14 mouse cellular contexts compared by ENCODE assay signal in genomic region chr3:146583908-146584307, GRCm38 (mm10). TPM values are rescaled to one million over a fixed set of nuclear protein-coding genes. Genes with fewer than 3 reads are reported as not detected.
DNase-seq lines count a peak whose midpoint lies in the region; ATAC-seq and TF ChIP-seq lines count a peak whose summit lies in the region.
"Had no signal": no experiment of that assay in that cellular context is flagged by ENCODE, and none has a peak within 500 bp of the region (broad histone marks: within the 10 kb centered on the region; RNA-seq: fewer than 3 reads in every experiment).

No protein-coding gene starts in this region.

- TF ChIP-seq CTCF in Patski (IDR thresholded peaks at IDR 0.05): no peak

- POLR2A ChIA-PET in Patski (lab: Charles Lee): interaction anchor here (0.6 kb wide), 1 partner anchor 67 kb away, joined by 6 read pairs; no protein-coding TSS in a partner anchor

- no peaks in the 10 kb centered on the region for H3K36me3 ChIP-seq in heart, embryonic 16.5 days (ENCODE audit: control insufficient read depth, insufficient read depth)
- H3K36me3 ChIP-seq in embryonic facial prominence, embryonic 14.5 days (ENCODE audit: control insufficient read depth, insufficient read depth, low read length): no peaks in the 10 kb centered on the region
- H3K36me3 ChIP-seq: hindbrain, embryonic 13.5 days; limb, embryonic 13.5 days had no signal

- 45% methylated on average over 5 of the region's 5 CpGs for WGBS in heart, embryonic 16.5 days
- 47% methylated on average over 5 of the region's 5 CpGs for WGBS in embryonic facial prominence, embryonic 14.5 days

- H3K9ac ChIP-seq in heart, embryonic 16.5 days (ENCODE audit: low read length): no peak overlapping the region
- H3K9ac ChIP-seq in embryonic facial prominence, embryonic 14.5 days (ENCODE audit: low read depth, low read length): no peak overlapping the region
- H3K9ac ChIP-seq: hindbrain, embryonic 13.5 days; limb, embryonic 13.5 days; lung, embryonic 14.5 days had no signal

- CTCF ChIA-PET in Patski (lab: Charles Lee): interaction anchor here (1.1 to 1.4 kb wide), 4 partner anchors 9 to 21 kb away, joined by 3 to 4 read pairs (median 4); no protein-coding TSS in a partner anchor

- H3K9me3 ChIP-seq in heart, embryonic 16.5 days (replicated peaks; ENCODE audit: control insufficient read depth, low read length): no peaks in the 10 kb centered on the region
- H3K9me3 ChIP-seq in embryonic facial prominence, embryonic 14.5 days (ENCODE audit: control insufficient read depth, low read length): no peaks in the 10 kb centered on the region
- H3K9me3 ChIP-seq: hindbrain, embryonic 13.5 days; limb, embryonic 13.5 days had no signal

- in situ Hi-C loops in Patski (cut with MboI; ENCODE audit: low pct_unique_long_range_greater_than_20kb): no loop called here

- no peak for DNase-seq in heart, adult 9 months (ENCODE audit: low spot score in 2 of 2)
- no peak for DNase-seq in Patski (ENCODE audit: low read depth, low spot score)
- DNase-seq in embryonic facial prominence, embryonic 14.5 days (ENCODE audit: low spot score): peak; percentile 43
- DNase-seq in naive thymus-derived CD4-positive, alpha-beta T cell, adult 2 months (ENCODE audit: low read depth): peak; percentile 51
- DNase-seq in adrenal gland, adult (ENCODE audit: inconsistent age in 2 of 2, low spot score in 1 of 2): no peak
- no peak for DNase-seq in embryo, embryonic 10.5 days (ENCODE audit: low spot score)
- DNase-seq: lung, embryonic 14.5 days; midbrain, embryonic 14.5 days had no signal

- no peak overlapping the region; the same call in 1 of the 2 replicates for H3K4me3 ChIP-seq in heart, embryonic 16.5 days (ENCODE audit: low read length)
- H3K4me3 ChIP-seq in embryonic facial prominence, embryonic 14.5 days (ENCODE audit: low read depth, low read length): no peak overlapping the region
- H3K4me3 ChIP-seq: hindbrain, embryonic 13.5 days; limb, embryonic 13.5 days had no signal

- no peaks in the 10 kb centered on the region for H3K27me3 ChIP-seq in heart, embryonic 16.5 days (ENCODE audit: control insufficient read depth, insufficient read depth, low read length)
- H3K27me3 ChIP-seq in Patski: no peaks in the 10 kb centered on the region
- no peaks in the 10 kb centered on the region for H3K27me3 ChIP-seq in embryonic facial prominence, embryonic 14.5 days (replicated peaks; ENCODE audit: control insufficient read depth, insufficient read depth, low read length)
- H3K27me3 ChIP-seq: hindbrain, embryonic 13.5 days; limb, embryonic 13.5 days had no signal

- H3K27ac ChIP-seq in heart, embryonic 16.5 days (ENCODE audit: low read length): no peak overlapping the region
- no peak overlapping the region for H3K27ac ChIP-seq in embryonic facial prominence, embryonic 14.5 days (replicated peaks; ENCODE audit: low read depth, low read length)
- H3K27ac ChIP-seq: hindbrain, embryonic 13.5 days; limb, embryonic 13.5 days had no signal

- H3K4me2 ChIP-seq in heart, embryonic 16.5 days (ENCODE audit: low read depth, low read length): peak overlapping the region; percentile 42; the same call in 1 of the 2 replicates
- peak overlapping the region; percentile 11 for H3K4me2 ChIP-seq in embryonic facial prominence, embryonic 14.5 days (ENCODE audit: low read depth, low read length)
- H3K4me2 ChIP-seq: hindbrain, embryonic 13.5 days; limb, embryonic 13.5 days; lung, embryonic 14.5 days had no signal

- 0 out of 2 replicates have a peak, but pooled peaks cover 3% of the 10 kb centered on the region for H3K4me1 ChIP-seq in heart, embryonic 16.5 days (ENCODE audit: control insufficient read depth, insufficient read depth, low read length)
- no peaks in the 10 kb centered on the region for H3K4me1 ChIP-seq in embryonic facial prominence, embryonic 14.5 days (ENCODE audit: control insufficient read depth, insufficient read depth, low read length)
- H3K4me1 ChIP-seq: hindbrain, embryonic 13.5 days; limb, embryonic 13.5 days had no signal

- ATAC-seq in heart, embryonic 16.5 days (replicated peaks; ENCODE audit: extremely low read depth, insufficient read depth, low FRiP score): no peak
- peak; percentile 4 for ATAC-seq in Patski
- ATAC-seq in embryonic facial prominence, embryonic 14.5 days (ENCODE audit: low read depth): no peak

RNA-seq across cellular contexts. Expression of gene Uox, which starts 13.7 kb away (rescaled TPM):
- 0.13 and 0.34 TPM in 2 replicates for polyA plus RNA-seq in heart, embryonic 16.5 days (2015; fragmentation: Nextera tagmentation; extraction: Ambion mirVana)
- polyA plus RNA-seq in Patski (2021): 2.9 TPM
- 0.17 and 0.85 TPM in 2 replicates for polyA plus RNA-seq in embryonic facial prominence, embryonic 14.5 days (2014; fragmentation: Nextera tagmentation; extraction: Ambion mirVana)
- polyA plus RNA-seq: hindbrain, embryonic 13.5 days; kidney, embryonic 14.5 days; lung, embryonic 14.5 days; midbrain, embryonic 14.5 days; neural tube, embryonic 14.5 days; urinary bladder, adult 2 months had no signal

RNA-seq across cellular contexts. Expression of gene Dnase2b, which starts 31.5 kb away (rescaled TPM):
- not detected in 2 replicates for polyA plus RNA-seq in heart, embryonic 16.5 days (2015; fragmentation: Nextera tagmentation; extraction: Ambion mirVana)
- polyA plus RNA-seq in Patski (2021): 0.03 TPM
- polyA plus RNA-seq in embryonic facial prominence, embryonic 14.5 days (2014; fragmentation: Nextera tagmentation; extraction: Ambion mirVana): 0.10 TPM in 1 of 2 replicates, not detected in the other
- polyA plus RNA-seq: hindbrain, embryonic 13.5 days; kidney, embryonic 14.5 days; limb, embryonic 13.5 days; lung, embryonic 14.5 days; midbrain, embryonic 14.5 days; neural tube, embryonic 14.5 days; urinary bladder, adult 2 months had no signal

Comparison
In these comparisons a context has a peak if more than half of its experiments do, and no peak if none do; other contexts are left out.
1. DNase-seq: peak in embryonic facial prominence, embryonic 14.5 days (single experiment) and naive thymus-derived CD4-positive, alpha-beta T cell, adult 2 months (single experiment); none in heart, adult 9 months (0 of 2), Patski (single experiment), adrenal gland, adult (0 of 2) and embryo, embryonic 10.5 days (single experiment).